11 mouse cellular contexts compared by ENCODE assay signal in the genomic region with DNA sequence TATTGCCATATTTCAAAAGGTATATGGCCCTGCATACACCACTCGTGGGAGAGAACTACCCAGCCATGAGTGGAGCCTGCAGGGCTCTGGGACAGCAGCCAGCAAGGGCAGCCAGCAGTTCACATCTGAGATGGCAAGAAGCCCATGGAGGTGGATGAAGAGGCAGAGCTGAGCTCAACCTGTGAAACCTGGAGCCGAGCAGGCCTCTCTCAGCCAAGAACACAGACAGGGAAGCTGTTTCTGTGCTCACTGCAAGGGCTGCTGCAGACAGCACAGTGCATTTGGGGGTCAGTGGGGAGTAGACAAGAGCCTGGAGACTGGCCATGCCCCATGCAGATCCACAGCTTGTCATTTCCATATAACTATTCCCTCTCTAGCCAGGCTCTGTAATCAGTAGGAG.
DNase-seq lines count a peak whose midpoint lies in the region; ATAC-seq lines count a peak whose summit lies in the region.
"Had no signal": no experiment of that assay in that cellular context is flagged by ENCODE, and none has a peak within 500 bp of the region (broad histone marks: within the 10 kb centered on the region; RNA-seq: fewer than 3 reads in every experiment).

No protein-coding gene starts in this region.

- H3K36me3 ChIP-seq in hindbrain, embryonic 14.5 days (replicated peaks; ENCODE audit: control insufficient read depth, insufficient read depth) = no peaks in the 10 kb centered on the region
- no peaks in the 10 kb centered on the region for H3K36me3 ChIP-seq in hindbrain, embryonic 10.5 days
- no peaks in the 10 kb centered on the region for H3K36me3 ChIP-seq in midbrain, embryonic 14.5 days (ENCODE audit: control insufficient read depth, insufficient read depth, low read length)
- no peaks in the 10 kb centered on the region for H3K36me3 ChIP-seq in midbrain, embryonic 10.5 days
- H3K36me3 ChIP-seq in intestine, embryonic 16.5 days (ENCODE audit: control insufficient read depth, insufficient read depth, low read length) = no peaks in the 10 kb centered on the region
- H3K36me3 ChIP-seq in neural tube, embryonic 15.5 days = no peaks in the 10 kb centered on the region

- H3K27me3 ChIP-seq in hindbrain, embryonic 14.5 days (ENCODE audit: control insufficient read depth, insufficient read depth, low read length) = no peaks in the 10 kb centered on the region
- no peaks in the 10 kb centered on the region for H3K27me3 ChIP-seq in hindbrain, embryonic 10.5 days (ENCODE audit: insufficient read depth, poor library complexity, severe bottlenecking)
- H3K27me3 ChIP-seq in midbrain, embryonic 14.5 days (ENCODE audit: control insufficient read depth, insufficient read depth, low read length) = no peaks in the 10 kb centered on the region
- no peaks in the 10 kb centered on the region for H3K27me3 ChIP-seq in midbrain, embryonic 10.5 days (ENCODE audit: low read depth, poor library complexity, severe bottlenecking)
- no peaks in the 10 kb centered on the region for H3K27me3 ChIP-seq in intestine, embryonic 16.5 days (replicated peaks; ENCODE audit: control insufficient read depth, insufficient read depth, low read length)
- H3K27me3 ChIP-seq in neural tube, embryonic 15.5 days (replicated peaks) = no peaks in the 10 kb centered on the region

- H3K9me3 ChIP-seq in hindbrain, embryonic 14.5 days (ENCODE audit: control insufficient read depth, low read length) = no peaks in the 10 kb centered on the region
- no peaks in the 10 kb centered on the region for H3K9me3 ChIP-seq in hindbrain, embryonic 10.5 days
- no peaks in the 10 kb centered on the region for H3K9me3 ChIP-seq in midbrain, embryonic 14.5 days (ENCODE audit: control insufficient read depth, low read length)
- H3K9me3 ChIP-seq in midbrain, embryonic 10.5 days (replicated peaks) = no peaks in the 10 kb centered on the region
- H3K9me3 ChIP-seq in intestine, embryonic 16.5 days (ENCODE audit: control insufficient read depth, low read length) = no peaks in the 10 kb centered on the region
- no peaks in the 10 kb centered on the region for H3K9me3 ChIP-seq in neural tube, embryonic 15.5 days (replicated peaks)

- WGBS in hindbrain, embryonic 14.5 days = 61% methylated on average over 2 of the region's 2 CpGs
- WGBS in hindbrain, embryonic 10.5 days = 87% methylated on average over 2 of the region's 2 CpGs
- 80% methylated on average over 2 of the region's 2 CpGs for WGBS in midbrain, embryonic 14.5 days
- WGBS in midbrain, embryonic 10.5 days = 85% methylated on average over 2 of the region's 2 CpGs
- 64% methylated on average over 2 of the region's 2 CpGs for WGBS in intestine, embryonic 16.5 days
- WGBS in neural tube, embryonic 15.5 days = 71% methylated on average over 2 of the region's 2 CpGs

- H3K27ac ChIP-seq in hindbrain, embryonic 14.5 days = no peak overlapping the region
- no peak overlapping the region for H3K27ac ChIP-seq in hindbrain, embryonic 10.5 days
- no peak overlapping the region for H3K27ac ChIP-seq in midbrain, embryonic 14.5 days (replicated peaks; ENCODE audit: low read depth, low read length)
- H3K27ac ChIP-seq in midbrain, embryonic 10.5 days (replicated peaks) = no peak overlapping the region
- H3K27ac ChIP-seq in intestine, embryonic 16.5 days (ENCODE audit: low read length) = no peak overlapping the region; the same call in 1 of the 2 replicates
- H3K27ac ChIP-seq in neural tube, embryonic 15.5 days (replicated peaks) = no peak overlapping the region
- H3K27ac ChIP-seq: liver, embryonic 14.5 days; macrophage had no signal

- peak; percentile 70; the same call in 1 of the 2 replicates for ATAC-seq in hindbrain, embryonic 14.5 days (ENCODE audit: low FRiP score)
- ATAC-seq in midbrain, embryonic 14.5 days (ENCODE audit: low FRiP score, low TSS enrichment) = no peak
- peak; percentile 38; the same call in 1 of the 2 replicates for ATAC-seq in intestine, embryonic 16.5 days
- ATAC-seq in neural tube, embryonic 15.5 days (ENCODE audit: low FRiP score) = peak; percentile 63
- ATAC-seq in activated CD4-positive, CD25-positive, alpha-beta regulatory T cell, adult 4 months = no peak

- no peak overlapping the region for H3K4me3 ChIP-seq in hindbrain, embryonic 14.5 days (replicated peaks; ENCODE audit: low read length)
- no peak overlapping the region for H3K4me3 ChIP-seq in hindbrain, embryonic 10.5 days
- H3K4me3 ChIP-seq in midbrain, embryonic 14.5 days (replicated peaks; ENCODE audit: low read depth, low read length) = no peak overlapping the region
- no peak overlapping the region for H3K4me3 ChIP-seq in midbrain, embryonic 10.5 days
- no peak overlapping the region for H3K4me3 ChIP-seq in intestine, embryonic 16.5 days (ENCODE audit: low read length)
- no peak overlapping the region for H3K4me3 ChIP-seq in neural tube, embryonic 15.5 days (replicated peaks)

- no peaks in the 10 kb centered on the region for H3K4me1 ChIP-seq in hindbrain, embryonic 14.5 days (replicated peaks; ENCODE audit: control insufficient read depth, insufficient read depth, low read length)
- no peaks in the 10 kb centered on the region for H3K4me1 ChIP-seq in hindbrain, embryonic 10.5 days (replicated peaks)
- H3K4me1 ChIP-seq in midbrain, embryonic 14.5 days (ENCODE audit: control insufficient read depth, insufficient read depth, low read length) = no peaks in the 10 kb centered on the region
- H3K4me1 ChIP-seq in midbrain, embryonic 10.5 days = no peaks in the 10 kb centered on the region
- H3K4me1 ChIP-seq in intestine, embryonic 16.5 days (ENCODE audit: control insufficient read depth, insufficient read depth, low read length) = no peaks in the 10 kb centered on the region
- H3K4me1 ChIP-seq in neural tube, embryonic 15.5 days = no peaks in the 10 kb centered on the region

- H3K9ac ChIP-seq in hindbrain, embryonic 14.5 days = no peak overlapping the region
- no peak overlapping the region for H3K9ac ChIP-seq in midbrain, embryonic 14.5 days (replicated peaks; ENCODE audit: low read length)
- no peak overlapping the region for H3K9ac ChIP-seq in intestine, embryonic 16.5 days (ENCODE audit: low read depth, low read length)
- no peak overlapping the region for H3K9ac ChIP-seq in neural tube, embryonic 15.5 days (replicated peaks)
- H3K9ac ChIP-seq: liver, embryonic 14.5 days had no signal

- no peak for DNase-seq in hindbrain, embryonic 14.5 days (ENCODE audit: low spot score)
- no peak for DNase-seq in hindbrain, embryonic 10.5 days (ENCODE audit: low spot score)
- DNase-seq in midbrain, embryonic 14.5 days = peak; percentile 15
- no peak for DNase-seq in midbrain, embryonic 10.5 days (ENCODE audit: low spot score)
- DNase-seq: adrenal gland, postnatal 36 days; layer of hippocampus, adult 9-11 months had no signal

- no peak overlapping the region for H3K4me2 ChIP-seq in hindbrain, embryonic 14.5 days (replicated peaks)
- H3K4me2 ChIP-seq in midbrain, embryonic 14.5 days (ENCODE audit: low read length) = no peak overlapping the region
- H3K4me2 ChIP-seq in intestine, embryonic 16.5 days (ENCODE audit: low read depth, low read length) = no peak overlapping the region
- H3K4me2 ChIP-seq in neural tube, embryonic 15.5 days = no peak overlapping the region

Comparison
In these comparisons a context has a peak if more than half of its experiments do, and no peak if none do; other contexts are left out.
1. ATAC-seq: peak in hindbrain, embryonic 14.5 days (single experiment), intestine, embryonic 16.5 days (single experiment) and neural tube, embryonic 15.5 days (single experiment); none in midbrain, embryonic 14.5 days (single experiment) and activated CD4-positive, CD25-positive, alpha-beta regulatory T cell, adult 4 months (single experiment).